ENCODE assay signal across 20 mouse cellular contexts in genomic region chr17:84032441-84032840, GRCm38 (mm10).
DNase-seq lines count a peak whose midpoint lies in the region; ATAC-seq and TF ChIP-seq lines count a peak whose summit lies in the region.
"Had no signal": no experiment of that assay in that cellular context is flagged by ENCODE, and none has a peak within 500 bp of the region (broad histone marks: within the 10 kb centered on the region; RNA-seq: fewer than 3 reads in every experiment).

No protein-coding gene starts in this region.

- no peak overlapping the region for H3K4me3 ChIP-seq in kidney, embryonic 15.5 days (replicated peaks)
- no peak overlapping the region for H3K4me3 ChIP-seq in brown adipose tissue, adult 24 weeks (ENCODE audit: insufficient read depth, low read depth, low read length)
- H3K4me3 ChIP-seq in limb, embryonic 10.5 days: no peak overlapping the region
- H3K4me3 ChIP-seq in cerebellum, adult 2 months (replicated peaks; ENCODE audit: insufficient read depth, low read depth, low read length): no peak overlapping the region
- H3K4me3 ChIP-seq: embryonic facial prominence, embryonic 12.5 days; forebrain, embryonic 12.5 days; heart, embryonic 15.5 days; hindbrain, embryonic 12.5 days had no signal

- no peak for DNase-seq in kidney, postnatal 36 days
- DNase-seq in limb, embryonic 10.5 days (ENCODE audit: low spot score): no peak
- no peak for DNase-seq in adrenal gland, adult 2 months
- DNase-seq in urinary bladder, adult 2 months (ENCODE audit: low spot score): no peak
- DNase-seq in cerebellum, adult 2 months: no peak
- DNase-seq: adrenal gland, postnatal 10 days; cerebellum, adult 8-10 months; kidney, adult 9 months; lung, adult 2 months; lung, postnatal 4 days; right cerebral cortex, postnatal 25 days had no signal

- whole genome bisulfite sequencing in kidney, embryonic 15.5 days: 80% methylated on average over 8 of the region's 8 CpGs
- 90% methylated on average over 8 of the region's 8 CpGs for WGBS in limb, embryonic 10.5 days
- WGBS in cerebellum, adult 2 months: 90% methylated on average over 8 of the region's 8 CpGs

- TF ChIP-seq POLR2A in cerebellum, adult 2 months (IDR thresholded peaks at IDR 0.05; ENCODE audit: borderline replicate concordance, insufficient read depth, low read length): no peak

- 0 out of 2 replicates have a peak overlapping the region, but pooled peaks have one; percentile 68 for H3K27ac ChIP-seq in kidney, embryonic 15.5 days
- H3K27ac ChIP-seq in brown adipose tissue, adult 24 weeks (replicated peaks; ENCODE audit: low read depth, low read length): peak overlapping the region; percentile 42
- H3K27ac ChIP-seq in limb, embryonic 10.5 days: peak overlapping the region; percentile 74
- H3K27ac ChIP-seq in cerebellum, adult 2 months (ENCODE audit: insufficient read depth, low read length): no peak overlapping the region
- H3K27ac ChIP-seq: forebrain, embryonic 12.5 days had no signal

- no peaks in the 10 kb centered on the region for H3K36me3 ChIP-seq in kidney, embryonic 15.5 days
- no peaks in the 10 kb centered on the region for H3K36me3 ChIP-seq in limb, embryonic 10.5 days
- H3K36me3 ChIP-seq: embryonic facial prominence, embryonic 12.5 days; forebrain, embryonic 12.5 days; heart, embryonic 15.5 days; hindbrain, embryonic 12.5 days had no signal

- no peak for ATAC-seq in kidney, embryonic 15.5 days (replicated peaks; ENCODE audit: low FRiP score)
- ATAC-seq in CD4-positive, CD25-positive, alpha-beta regulatory T cell, adult 4 months: peak; percentile 89

- H3K9me3 ChIP-seq in kidney, embryonic 15.5 days (replicated peaks): no peaks in the 10 kb centered on the region
- H3K9me3 ChIP-seq in limb, embryonic 10.5 days (replicated peaks): no peaks in the 10 kb centered on the region
- H3K9me3 ChIP-seq: embryonic facial prominence, embryonic 12.5 days; forebrain, embryonic 12.5 days; heart, embryonic 15.5 days; hindbrain, embryonic 12.5 days had no signal

- H3K4me1 ChIP-seq in kidney, embryonic 15.5 days: peaks cover 57% of the 10 kb centered on the region
- H3K4me1 ChIP-seq in brown adipose tissue, adult 24 weeks (ENCODE audit: control insufficient read depth, insufficient read depth, insufficient read length, low read length): peaks cover 15% of the 10 kb centered on the region
- H3K4me1 ChIP-seq in limb, embryonic 10.5 days: peaks cover 71% of the 10 kb centered on the region
- no peaks in the 10 kb centered on the region for H3K4me1 ChIP-seq in cerebellum, adult 2 months (ENCODE audit: control insufficient read depth, insufficient read depth, low read length)

- no peak for TF ChIP-seq CTCF in cerebellum, adult 2 months (IDR thresholded peaks at IDR 0.05; ENCODE audit: borderline replicate concordance, insufficient read depth, low read depth, low read length)

- H3K9ac ChIP-seq in kidney, embryonic 15.5 days: no peak overlapping the region
- H3K9ac ChIP-seq: embryonic facial prominence, embryonic 12.5 days; forebrain, embryonic 12.5 days; heart, embryonic 15.5 days; hindbrain, embryonic 12.5 days had no signal

- no peaks in the 10 kb centered on the region for H3K27me3 ChIP-seq in kidney, embryonic 15.5 days
- no peaks in the 10 kb centered on the region for H3K27me3 ChIP-seq in limb, embryonic 10.5 days (ENCODE audit: low read depth, poor library complexity, severe bottlenecking)
- no peaks in the 10 kb centered on the region for H3K27me3 ChIP-seq in cerebellum, adult 2 months (ENCODE audit: control insufficient read depth, insufficient read depth, low read length)
- H3K27me3 ChIP-seq: embryonic facial prominence, embryonic 12.5 days; heart, embryonic 15.5 days had no signal

- H3K4me2 ChIP-seq in kidney, embryonic 15.5 days: no peak overlapping the region
- H3K4me2 ChIP-seq: embryonic facial prominence, embryonic 12.5 days; forebrain, embryonic 12.5 days; heart, embryonic 15.5 days; hindbrain, embryonic 12.5 days; liver, embryonic 11.5 days; midbrain, embryonic 11.5 days had no signal
